Mouse (Mus musculus) naive thymus-derived CD4-positive, alpha-beta T cell, adult 2 months (primary cell): ENCODE measurements around the gene Slc9a7.

Source experiments
- DNase-seq: peaks from one replicate; pipeline ENCODE4 v3.0.0-alpha.2; 2011; ENCODE audit warnings: low read depth

Gene Slc9a7

DNA sequence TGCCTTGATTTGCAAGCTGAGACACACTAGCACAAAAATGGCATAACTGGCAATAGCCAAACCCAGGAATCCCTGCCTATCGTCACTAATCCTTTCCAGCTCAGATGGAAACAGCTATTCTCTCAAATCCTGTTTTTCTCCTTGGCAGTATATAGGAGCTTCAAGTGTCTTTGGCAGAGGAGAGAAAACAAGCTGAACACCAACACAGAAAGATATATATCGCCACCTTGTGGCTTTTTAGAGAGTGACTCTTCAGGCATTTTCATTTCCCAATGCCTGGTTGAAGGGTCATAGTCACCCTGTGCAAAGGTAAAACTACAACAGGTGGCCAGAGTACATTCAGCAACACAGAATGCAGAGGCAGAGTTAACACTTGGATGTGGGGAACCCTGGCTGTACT is 134.1 kb downstream of the Slc9a7 start:
- peak; percentile 6 for DNase-seq

GRCm38 (mm10) chrX:20129466-20129865 is 162.1 kb downstream of the Slc9a7 start:
- DNase-seq: no peak

GRCm38 (mm10) chrX:20128951-20129350 is 162.7 kb downstream of the Slc9a7 start:
- no peak for DNase-seq

DNA sequence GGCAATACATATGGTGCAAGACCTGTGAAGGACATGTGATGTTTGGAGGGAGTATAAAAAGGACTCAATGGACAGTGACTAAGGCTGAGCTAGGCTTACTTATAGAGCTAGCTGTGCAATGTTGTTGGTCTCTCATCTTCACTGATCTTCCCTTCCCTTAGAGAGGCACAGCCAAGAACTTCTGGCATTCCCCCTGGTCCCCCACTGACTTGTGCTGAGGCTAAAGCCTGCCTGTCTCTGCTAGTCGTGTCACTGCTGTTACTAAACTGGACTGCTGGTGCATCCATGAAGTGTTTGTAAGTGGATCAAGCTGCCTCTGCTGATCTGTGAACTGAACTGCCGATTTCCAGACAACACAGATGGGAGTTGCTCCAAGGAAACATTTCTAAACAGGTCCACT is 166.1 kb downstream of the Slc9a7 start:
- no peak for DNase-seq

- no peak for DNase-seq
Measured at GRCm38 (mm10) chrX:20117717-20118116, 173.9 kb downstream of the Slc9a7 start.

DNA sequence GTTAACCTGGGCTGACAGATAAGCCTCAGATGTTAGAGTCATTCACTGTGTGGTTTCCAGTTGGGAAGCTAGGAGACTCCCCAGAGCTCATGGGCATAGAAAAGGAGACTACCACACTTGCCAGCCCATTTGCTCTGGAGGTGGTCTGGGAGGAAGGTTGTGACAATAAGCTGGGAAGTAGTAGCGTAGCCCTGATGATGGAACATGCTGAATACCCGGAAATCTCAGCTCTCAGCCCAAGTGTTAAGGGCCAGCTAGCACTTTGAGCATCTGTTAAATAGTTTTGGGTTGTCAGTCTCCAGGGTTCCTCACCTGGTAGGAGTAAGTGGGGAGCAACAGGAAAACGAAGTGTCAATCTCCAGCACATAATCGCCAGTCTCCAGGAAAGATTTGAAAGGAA is 221.4 kb downstream of the Slc9a7 start:
- DNase-seq: no peak

DNA sequence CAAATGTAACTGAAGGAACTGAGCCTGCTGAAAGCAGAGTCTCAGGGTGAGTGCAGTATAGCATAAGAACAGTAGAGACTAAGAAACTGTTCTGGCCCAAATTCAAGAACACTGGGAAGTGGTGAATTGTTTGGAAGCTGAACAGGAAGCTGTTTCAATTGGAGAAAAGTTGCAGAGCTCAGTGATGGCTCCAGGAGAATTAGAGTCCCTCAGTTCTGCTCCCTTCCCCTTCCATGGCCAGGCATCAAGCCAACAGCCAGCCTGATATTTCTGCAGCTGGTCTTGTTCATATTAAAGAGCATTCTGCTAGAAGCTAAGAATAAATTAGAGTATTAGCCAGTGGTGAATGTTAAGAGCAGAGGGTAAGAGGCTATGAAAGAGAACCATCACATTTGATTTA is 225.0 kb downstream of the Slc9a7 start:
- no peak for DNase-seq

- DNase-seq: no peak
Measured at GRCm38 (mm10) chrX:20061764-20062480, 229.7 kb downstream of the Slc9a7 start.

- no peak for DNase-seq
Measured at GRCm38 (mm10) chrX:20060769-20061315, 230.8 kb downstream of the Slc9a7 start.

GRCm38 (mm10) chrX:20060096-20060768 is 231.4 kb downstream of the Slc9a7 start:
- no peak for DNase-seq

GRCm38 (mm10) chrX:20059381-20059971 is 232.1 kb downstream of the Slc9a7 start, which contains the start of gene Chst7:
Gene Chst7, plus strand, starts transcription at chrX:20059560.
- no peak for DNase-seq
